Mouse (Mus musculus) R1 (cell line): ENCODE results near the gene Tesc.

Source experiments
- DNase-seq: peaks from one replicate; pipeline ENCODE4 v3.0.0-alpha.2; 2018; ENCODE audit warnings: low read depth, low spot score

Gene Tesc

GRCm38 (mm10) chr5:118076721-118077592 is 49.4 kb downstream of the Tesc start:
- no peak for DNase-seq

GRCm38 (mm10) chr5:118078550-118078949 is 51.0 kb downstream of the Tesc start:
- DNase-seq = no peak

DNA sequence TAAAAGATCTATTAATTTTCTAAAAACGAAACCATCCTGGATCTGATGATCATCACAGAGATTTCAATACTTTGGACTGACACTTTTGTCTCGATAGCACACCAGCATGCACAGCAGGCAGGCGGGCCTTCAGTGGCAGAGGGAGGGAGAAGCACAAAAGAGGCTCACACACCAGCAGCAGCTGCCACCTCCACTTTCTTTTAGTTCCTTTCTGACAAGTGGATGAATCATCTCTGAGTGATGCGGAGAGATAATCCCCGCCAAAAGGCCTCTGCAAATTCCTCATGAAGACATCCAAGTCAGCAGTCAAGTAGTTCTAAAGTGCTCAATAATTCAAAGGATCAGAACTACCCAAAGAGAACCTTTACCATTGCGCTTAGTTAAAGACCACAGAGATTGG is 51.8 kb downstream of the Tesc start:
- DNase-seq = no peak

- no peak for DNase-seq
Observed at GRCm38 (mm10) chr5:118079839-118080250, 52.3 kb downstream of the Tesc start.

DNA sequence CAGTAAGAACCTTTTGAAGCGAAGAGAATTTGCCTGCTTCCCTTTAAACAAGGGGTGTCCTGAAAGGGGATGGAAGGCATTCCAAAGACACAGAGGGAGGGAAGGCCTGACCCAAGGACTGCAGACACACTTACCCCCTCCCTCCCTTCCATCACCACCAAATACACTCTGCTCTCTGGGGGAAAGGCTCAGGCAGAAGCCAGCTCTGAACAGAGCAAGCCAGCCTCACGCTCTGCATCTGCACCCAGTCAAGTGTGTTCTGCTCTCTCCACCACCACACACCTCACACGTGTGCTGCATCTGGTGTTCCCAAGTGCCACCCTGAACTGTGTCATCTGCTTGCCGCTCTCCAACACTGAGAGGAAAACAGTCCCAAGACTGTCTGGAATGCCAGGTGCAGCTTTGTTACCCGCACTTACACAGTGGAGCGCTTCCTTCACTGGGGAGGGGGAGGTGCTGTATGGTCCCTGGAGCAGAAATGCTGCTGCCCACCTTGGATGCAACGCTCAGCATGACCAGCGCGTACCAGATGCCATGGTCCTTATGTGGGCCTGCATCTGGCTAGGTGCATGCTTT is 53.9 kb downstream of the Tesc start:
- DNase-seq = no peak

DNA sequence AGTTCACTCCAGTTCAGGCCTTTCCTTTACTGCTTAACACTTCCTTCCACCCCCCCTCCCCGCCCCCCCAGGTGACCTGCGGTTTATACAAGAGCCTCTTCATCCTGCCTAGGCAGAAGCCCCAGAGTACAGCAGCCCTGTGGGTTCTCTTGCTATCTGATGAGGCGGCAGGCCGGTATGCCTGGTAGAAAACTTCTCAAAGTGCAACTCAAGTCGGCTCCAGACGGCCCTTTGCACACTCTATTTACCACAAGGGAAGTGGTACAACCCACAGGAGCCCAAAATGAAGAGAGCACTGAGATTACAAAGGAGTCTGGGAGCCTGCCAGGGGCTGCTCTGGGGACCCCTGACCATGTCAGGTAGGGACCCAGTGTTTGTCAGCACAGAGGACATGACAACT is 54.5 kb downstream of the Tesc start:
- no peak for DNase-seq

DNA sequence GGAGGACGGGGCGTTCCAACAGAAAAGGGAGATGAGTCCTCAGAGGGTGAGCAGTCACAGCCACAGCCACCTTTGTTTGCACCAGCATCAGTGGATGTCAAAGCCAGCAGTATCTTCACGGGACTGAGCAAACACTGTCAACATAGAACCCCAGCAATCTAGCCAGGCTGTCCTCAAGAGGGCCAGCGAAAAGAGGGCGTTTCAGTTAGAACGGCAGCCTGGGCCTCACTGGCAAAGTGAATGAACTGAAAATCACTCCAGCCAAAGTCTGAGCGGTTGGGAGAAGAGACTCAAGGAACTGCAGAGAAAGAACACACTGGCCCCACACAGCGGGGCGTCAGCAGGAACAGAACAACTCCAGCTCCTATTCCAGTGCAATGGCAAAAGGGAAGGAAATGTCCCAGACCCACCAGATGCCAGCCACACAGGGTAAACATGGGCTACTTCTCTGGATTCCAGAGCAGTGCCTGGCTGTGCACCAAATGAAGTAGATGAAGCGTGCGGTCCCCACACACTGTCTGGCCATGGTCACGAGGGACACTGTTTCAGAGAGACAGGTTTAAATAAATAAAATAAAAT is 55.6 kb downstream of the Tesc start:
- DNase-seq = no peak

- no peak for DNase-seq
Observed at GRCm38 (mm10) chr5:118084171-118084727, 56.7 kb downstream of the Tesc start.

GRCm38 (mm10) chr5:118085313-118085712 is 57.8 kb downstream of the Tesc start:
- no peak for DNase-seq

DNA sequence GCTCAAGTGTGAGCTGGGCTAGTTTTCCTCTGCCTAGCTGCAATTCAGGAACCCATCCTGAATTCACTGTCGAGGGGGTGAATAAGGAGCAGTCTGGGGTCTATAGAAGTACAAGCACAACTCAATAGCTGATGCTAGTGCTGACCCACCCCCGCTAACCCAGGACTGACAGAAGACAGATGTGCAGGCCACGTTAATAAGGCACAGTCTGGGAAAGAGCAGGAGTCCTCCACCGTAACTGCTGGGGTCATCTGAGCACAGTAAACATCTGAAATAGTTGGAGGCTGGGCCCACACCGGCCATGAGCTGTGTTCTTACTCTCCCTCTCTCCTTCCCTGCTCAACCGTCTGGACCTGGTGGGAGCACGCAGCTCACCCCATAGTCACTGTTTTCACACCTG is 59.4 kb downstream of the Tesc start:
- no peak for DNase-seq

DNA sequence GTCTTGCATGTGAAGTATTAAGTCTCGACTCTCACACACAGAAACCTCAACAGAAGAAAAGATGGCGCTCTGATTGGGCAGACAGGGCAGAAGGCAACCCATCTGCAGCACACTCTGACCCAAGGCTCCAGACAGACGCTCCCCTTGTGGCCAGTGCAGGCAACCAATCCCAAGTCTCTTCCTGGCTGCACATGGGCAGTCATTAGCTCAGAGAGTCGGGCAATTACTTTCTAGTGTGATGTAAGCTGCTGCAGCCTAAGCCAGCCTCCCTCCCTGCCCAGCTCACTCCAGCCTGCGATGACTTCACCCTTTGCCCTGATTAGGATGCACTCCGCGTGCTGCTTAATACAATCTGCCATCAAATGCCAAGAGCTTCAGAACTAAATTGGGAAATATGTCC is 61.6 kb downstream of the Tesc start:
- DNase-seq = peak; percentile 37

GRCm38 (mm10) chr5:118090101-118090500 is 62.6 kb downstream of the Tesc start:
- DNase-seq = no peak

GRCm38 (mm10) chr5:118090837-118091236 is 63.3 kb downstream of the Tesc start:
- DNase-seq = peak; percentile 76

DNA sequence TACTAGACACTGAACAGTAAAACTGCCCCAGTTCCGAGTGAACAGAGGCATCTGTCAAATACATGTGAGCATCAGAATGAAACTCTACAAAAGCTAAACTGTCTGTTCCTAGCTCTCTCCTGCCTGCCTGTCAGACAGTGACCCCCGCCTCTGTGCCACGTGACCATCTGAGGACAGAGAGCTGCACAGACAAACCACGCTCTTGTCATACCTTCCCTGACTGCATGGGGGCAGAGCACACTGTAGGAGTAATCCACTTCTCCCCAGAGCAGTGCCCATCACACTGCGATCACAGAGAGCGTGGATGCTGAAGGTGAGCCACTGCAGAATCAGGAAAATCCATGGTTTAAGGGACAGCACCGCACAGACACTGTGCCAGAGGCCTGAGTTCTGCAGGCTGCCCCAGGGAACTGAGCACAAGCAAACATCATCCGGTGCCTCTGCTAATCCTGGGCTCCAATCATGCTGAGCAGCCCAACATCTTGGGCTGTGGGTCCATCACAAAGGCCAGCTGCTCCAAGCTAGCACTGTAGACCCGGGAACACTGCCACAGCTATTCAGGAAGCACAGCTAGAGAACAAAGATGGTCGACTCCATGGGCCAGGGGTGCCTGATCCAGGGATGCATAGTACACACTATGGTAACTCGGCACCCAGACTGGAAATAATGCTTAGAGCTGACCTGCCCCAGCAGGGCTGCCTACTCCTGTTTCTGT is 65.9 kb downstream of the Tesc start:
- peak; percentile 55 for DNase-seq

DNA sequence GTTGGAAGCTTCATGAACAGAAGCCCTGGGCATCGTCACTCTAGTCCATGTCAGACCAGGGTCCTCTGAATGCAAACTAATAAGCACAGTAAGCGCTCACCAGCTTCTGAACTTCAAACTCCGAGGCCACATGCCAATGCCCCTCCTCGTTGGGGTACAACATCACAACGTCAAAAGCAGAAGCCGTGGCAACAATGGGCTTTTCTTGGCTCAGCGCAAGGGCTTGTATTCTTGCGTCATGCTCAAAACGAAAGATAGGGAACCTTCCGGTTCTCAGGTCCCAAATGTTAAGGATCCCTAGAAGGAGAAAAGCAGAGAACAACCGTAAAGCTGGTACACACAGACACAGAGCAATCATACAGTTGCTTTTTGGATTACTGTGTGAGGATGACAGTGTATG is 67.9 kb downstream of the Tesc start:
- DNase-seq = no peak

DNA sequence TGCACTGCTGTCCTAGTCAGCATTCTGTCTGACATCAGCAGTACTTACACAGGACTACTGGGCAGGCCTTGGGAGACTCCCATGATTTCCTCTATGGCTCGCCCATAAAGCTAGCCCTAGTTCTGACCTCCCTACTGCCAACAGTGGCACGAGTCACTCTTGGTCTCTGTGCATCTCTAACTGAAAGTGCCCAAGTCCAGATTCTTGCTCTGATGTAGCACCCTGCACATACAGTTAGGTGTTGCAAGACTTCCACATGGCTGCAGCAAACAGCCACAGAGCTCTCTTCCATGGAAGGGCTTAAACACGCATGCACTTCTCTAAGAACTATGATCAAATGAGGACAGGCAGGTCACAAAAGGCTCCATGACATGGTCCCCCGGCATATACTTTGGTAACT is 68.3 kb downstream of the Tesc start:
- DNase-seq = no peak

GRCm38 (mm10) chr5:118096317-118096716 is 68.8 kb downstream of the Tesc start:
- no peak for DNase-seq

GRCm38 (mm10) chr5:118099069-118099869 is 71.7 kb downstream of the Tesc start:
- no peak for DNase-seq

GRCm38 (mm10) chr5:118099870-118100478 is 72.4 kb downstream of the Tesc start:
- DNase-seq = no peak

DNA sequence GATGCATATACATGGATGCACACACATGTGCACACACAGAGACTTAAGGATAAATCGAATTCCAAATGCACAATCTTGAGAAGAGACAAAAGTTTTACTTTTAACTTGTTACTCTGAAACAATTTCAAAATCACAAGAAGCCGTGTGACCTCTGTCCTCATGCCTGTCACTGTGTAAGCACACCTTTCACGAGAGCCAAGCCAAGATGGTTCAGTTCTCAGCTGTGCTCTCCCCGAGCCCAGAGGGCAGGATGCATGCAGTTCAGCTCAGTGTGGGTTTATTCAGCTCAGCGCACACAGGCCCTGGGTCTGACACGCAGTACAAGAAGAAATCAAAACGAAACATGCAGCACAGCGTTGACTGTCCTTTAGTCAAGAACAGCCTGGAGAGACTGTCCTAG is 78.0 kb downstream of the Tesc start:
- no peak for DNase-seq

DNA sequence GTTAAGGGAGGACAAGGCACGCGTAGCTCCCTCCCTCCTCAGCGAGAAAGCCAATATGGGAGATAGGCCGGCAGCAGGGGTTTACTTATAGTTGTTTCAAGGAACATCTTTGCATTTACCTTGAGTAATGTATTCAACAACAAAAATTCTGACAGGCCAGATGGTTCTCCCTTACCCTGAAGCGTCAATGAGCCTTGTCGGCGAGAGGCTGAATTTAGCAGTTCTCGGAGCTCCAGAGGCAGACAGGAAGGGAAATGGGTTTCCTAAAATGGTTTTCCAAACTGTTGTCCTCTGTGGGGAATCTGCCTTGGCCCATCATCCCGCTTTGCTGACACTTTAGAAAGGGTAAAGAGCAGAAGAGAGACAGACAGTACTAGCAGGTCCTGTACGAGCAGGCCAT is 79.1 kb downstream of the Tesc start:
- DNase-seq = no peak
